In the genomic region with DNA sequence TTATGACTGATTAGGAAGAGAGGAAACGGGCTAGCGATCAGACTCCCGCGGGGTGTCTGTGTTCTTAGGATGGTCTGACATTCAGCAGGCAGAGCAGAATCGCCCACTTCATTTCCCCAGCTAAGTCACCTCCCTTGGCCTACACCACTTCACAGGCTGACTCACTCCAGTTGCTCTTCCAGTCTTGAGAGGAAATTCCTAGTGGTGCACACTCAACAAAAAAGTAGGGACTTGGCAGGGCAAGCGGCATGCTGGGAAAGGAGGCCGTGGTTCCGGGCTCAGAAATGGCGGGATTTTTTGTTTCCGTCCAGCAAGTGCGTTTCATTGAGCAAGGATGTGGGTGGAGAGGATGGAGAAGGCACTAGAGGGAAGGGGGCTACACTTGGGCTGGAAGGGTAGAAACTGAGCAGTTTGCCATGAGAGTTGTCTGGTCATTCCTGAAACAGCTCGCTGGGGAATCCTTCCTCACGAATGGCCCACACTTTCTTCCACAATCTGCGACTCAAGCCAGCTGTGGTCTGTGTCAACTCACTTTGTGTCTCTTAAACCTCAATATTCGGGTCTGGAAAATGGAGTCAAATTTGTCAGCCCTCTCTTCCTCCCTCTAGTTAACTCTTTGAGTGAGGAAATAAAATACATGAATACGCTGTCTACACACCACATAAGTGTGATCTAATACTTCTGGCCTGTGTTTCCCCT, we compare ENCODE assay signal across 8 mouse cellular contexts. TPM values are rescaled to one million over a fixed set of nuclear protein-coding genes. Genes with fewer than 3 reads are reported as not detected.
DNase-seq lines count a peak whose midpoint lies in the region; ATAC-seq lines count a peak whose summit lies in the region.

No protein-coding gene starts in this region.

- peak overlapping the region; percentile 88 for H3K27ac ChIP-seq in embryonic facial prominence, embryonic 15.5 days (replicated peaks)
- no peak overlapping the region for H3K27ac ChIP-seq in limb, embryonic 11.5 days (replicated peaks; ENCODE audit: low read depth, low read length)
- peak overlapping the region; percentile 81; the same call in 1 of the 2 replicates for H3K27ac ChIP-seq in midbrain, embryonic 15.5 days

- H3K4me3 ChIP-seq in embryonic facial prominence, embryonic 15.5 days (replicated peaks): peak overlapping the region; percentile 88
- H3K4me3 ChIP-seq in limb, embryonic 11.5 days (ENCODE audit: low read depth, low read length): peak overlapping the region; percentile 92
- peak overlapping the region; percentile 83 for H3K4me3 ChIP-seq in midbrain, embryonic 15.5 days

- no peaks in the 10 kb centered on the region for H3K9me3 ChIP-seq in embryonic facial prominence, embryonic 15.5 days (replicated peaks)
- no peaks in the 10 kb centered on the region for H3K9me3 ChIP-seq in limb, embryonic 11.5 days (ENCODE audit: control insufficient read depth, low read length)
- H3K9me3 ChIP-seq in midbrain, embryonic 15.5 days: no peaks in the 10 kb centered on the region

- peak overlapping the region; percentile 97 for H3K9ac ChIP-seq in embryonic facial prominence, embryonic 15.5 days
- H3K9ac ChIP-seq in limb, embryonic 11.5 days (ENCODE audit: low read length): peak overlapping the region; percentile 96
- H3K9ac ChIP-seq in midbrain, embryonic 15.5 days: peak overlapping the region; percentile 74

- DNase-seq in left cerebral cortex, adult 18-20 months (ENCODE audit: low spot score in 2 of 2): peak; percentile 22 to 48
- DNase-seq in left cerebral cortex, adult 8-10 months (ENCODE audit: low spot score in 2 of 2): no peak
- DNase-seq in heart, postnatal 10 days: peak; percentile 70 to 75
- no peak for DNase-seq in limb, embryonic 11.5 days (ENCODE audit: low spot score)
- no peak for DNase-seq in ovary, postnatal 10 days (ENCODE audit: low spot score)
- DNase-seq in layer of hippocampus, postnatal 14 days (ENCODE audit: low spot score in 2 of 2): no peak

- no peak for ATAC-seq in embryonic facial prominence, embryonic 15.5 days (ENCODE audit: insufficient number of reproducible peaks, low FRiP score, low TSS enrichment, low read depth)
- no peak for ATAC-seq in limb, embryonic 11.5 days (ENCODE audit: insufficient number of reproducible peaks, low FRiP score, low TSS enrichment, low read depth)
- no peak for ATAC-seq in midbrain, embryonic 15.5 days (replicated peaks)

- intact Hi-C loops in heart, postnatal 10 days (cut with DNase I): loop anchor here (1.0 kb wide), 1 partner anchor 17 kb away; no protein-coding TSS in a partner anchor

- no peaks in the 10 kb centered on the region for H3K27me3 ChIP-seq in embryonic facial prominence, embryonic 15.5 days
- H3K27me3 ChIP-seq in limb, embryonic 11.5 days (ENCODE audit: control insufficient read depth, insufficient read depth, low read length): no peaks in the 10 kb centered on the region
- no peaks in the 10 kb centered on the region for H3K27me3 ChIP-seq in midbrain, embryonic 15.5 days (replicated peaks)

- WGBS in embryonic facial prominence, embryonic 15.5 days: 62% methylated on average over 16 of the region's 16 CpGs
- 83% methylated on average over 16 of the region's 16 CpGs for WGBS in limb, embryonic 11.5 days
- 71% methylated on average over 16 of the region's 16 CpGs for WGBS in midbrain, embryonic 15.5 days

- peaks cover 44% of the 10 kb centered on the region for H3K4me1 ChIP-seq in embryonic facial prominence, embryonic 15.5 days
- H3K4me1 ChIP-seq in limb, embryonic 11.5 days (ENCODE audit: control insufficient read depth, insufficient read depth, low read length): peaks cover 20% of the 10 kb centered on the region
- peaks cover 40% of the 10 kb centered on the region for H3K4me1 ChIP-seq in midbrain, embryonic 15.5 days

- H3K36me3 ChIP-seq in embryonic facial prominence, embryonic 15.5 days: peaks cover 25% of the 10 kb centered on the region
- H3K36me3 ChIP-seq in limb, embryonic 11.5 days (ENCODE audit: control insufficient read depth, insufficient read depth, low read length): peaks cover 9% of the 10 kb centered on the region
- peaks cover 10% of the 10 kb centered on the region; the same call in 1 of the 2 replicates for H3K36me3 ChIP-seq in midbrain, embryonic 15.5 days (replicated peaks)

- H3K4me2 ChIP-seq in embryonic facial prominence, embryonic 15.5 days (replicated peaks): peak overlapping the region; percentile 58
- H3K4me2 ChIP-seq in limb, embryonic 11.5 days (ENCODE audit: low read depth, severe bottlenecking): peak overlapping the region; percentile 80
- peak overlapping the region; percentile 61 for H3K4me2 ChIP-seq in midbrain, embryonic 15.5 days

RNA-seq across cellular contexts. Expression of a gene that starts 1.5 kb away (rescaled TPM):
- 10 to 100 TPM; 21.4 to 22.6 TPM for total RNA-seq in left cerebral cortex, adult 18-20 months (2021)
- 10 to 100 TPM; 18.1 to 19.8 (median 18.5) TPM for total RNA-seq in left cerebral cortex, adult 8-10 months (2022)
- polyA plus RNA-seq in embryonic facial prominence, embryonic 15.5 days (2015; fragmentation: Nextera tagmentation; extraction: Ambion mirVana): 134 and 141 TPM in 2 replicates
- total RNA-seq in heart, postnatal 10 days (2021): 10 to 100 TPM; 74.8 to 86.4 TPM
- 75.8 and 87.6 TPM in 2 replicates for polyA plus RNA-seq in limb, embryonic 11.5 days (2014; fragmentation: Nextera tagmentation; extraction: Ambion mirVana)
- 53.2 and 56.3 TPM in 2 replicates for polyA plus RNA-seq in midbrain, embryonic 15.5 days (2015; fragmentation: Nextera tagmentation; extraction: Ambion mirVana)
- 10 to 100 TPM; 25.3 to 26.8 TPM for total RNA-seq in layer of hippocampus, postnatal 14 days (2021)

RNA-seq across cellular contexts. Expression of a gene that starts 44.1 kb away (rescaled TPM):
- total RNA-seq in left cerebral cortex, adult 18-20 months (2021): 10 to 100 TPM; 22.4 to 25.2 TPM
- total RNA-seq in left cerebral cortex, adult 8-10 months (2022): 10 to 100 TPM; 21.0 to 24.7 (median 22.5) TPM
- 19.2 and 22.4 TPM in 2 replicates for polyA plus RNA-seq in embryonic facial prominence, embryonic 15.5 days (2015; fragmentation: Nextera tagmentation; extraction: Ambion mirVana)
- total RNA-seq in heart, postnatal 10 days (2021): 10 to 100 TPM; 74.1 to 78.3 TPM
- 7.2 and 8.0 TPM in 2 replicates for polyA plus RNA-seq in limb, embryonic 11.5 days (2014; fragmentation: Nextera tagmentation; extraction: Ambion mirVana)
- 20.0 and 21.1 TPM in 2 replicates for polyA plus RNA-seq in midbrain, embryonic 15.5 days (2015; fragmentation: Nextera tagmentation; extraction: Ambion mirVana)
- 10 to 100 TPM; 24.5 to 25.2 TPM for total RNA-seq in layer of hippocampus, postnatal 14 days (2021)

Comparison
In these comparisons a context has a peak if more than half of its experiments do, and no peak if none do; other contexts are left out.
1. DNase-seq: peak in left cerebral cortex, adult 18-20 months (2 of 2) and heart, postnatal 10 days (2 of 2); none in left cerebral cortex, adult 8-10 months (0 of 2), limb, embryonic 11.5 days (single experiment), ovary, postnatal 10 days (single experiment) and layer of hippocampus, postnatal 14 days (0 of 2).
2. Peak in every context shown above with its lines, with median percentiles within 50 percentile points of each other: H3K4me2 ChIP-seq, H3K4me3 ChIP-seq and H3K9ac ChIP-seq.